Comparison of ENCODE assay signal across 11 mouse cellular contexts in the genomic region with DNA sequence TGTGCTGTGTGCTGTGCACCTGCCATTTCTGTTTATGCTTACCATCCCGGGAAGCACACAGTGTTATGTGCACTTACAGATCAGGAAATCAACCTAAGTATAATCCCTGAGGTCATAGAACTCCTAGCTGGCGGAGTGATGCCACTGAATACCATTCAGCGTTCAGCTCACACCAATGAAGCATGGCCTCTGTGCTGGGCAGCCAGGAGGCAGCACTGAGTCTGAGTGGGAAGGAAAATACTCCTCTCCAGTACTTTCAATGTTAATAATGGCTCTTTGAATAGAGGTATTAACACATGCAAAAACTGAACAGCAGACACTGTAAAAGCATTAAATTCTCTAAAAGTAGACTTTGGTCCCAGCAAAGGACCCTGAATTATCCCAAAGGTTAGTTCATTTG.
DNase-seq lines count a peak whose midpoint lies in the region; ATAC-seq and TF ChIP-seq lines count a peak whose summit lies in the region.
"Had no signal": no experiment of that assay in that cellular context is flagged by ENCODE, and none has a peak within 500 bp of the region (broad histone marks: within the 10 kb centered on the region; RNA-seq: fewer than 3 reads in every experiment).

No protein-coding gene starts in this region.

- H3K27ac ChIP-seq in heart, adult 2 months, result no peak overlapping the region
- no peak overlapping the region for H3K27ac ChIP-seq in heart, embryonic 10.5 days
- H3K27ac ChIP-seq in lung, postnatal 0 days (ENCODE audit: low read length), result no peak overlapping the region
- H3K27ac ChIP-seq in hindbrain, embryonic 16.5 days (ENCODE audit: low read depth, low read length), result no peak overlapping the region
- H3K27ac ChIP-seq: embryonic facial prominence, embryonic 12.5 days; neural tube, embryonic 12.5 days had no signal

- H3K4me3 ChIP-seq in heart, adult 2 months, result no peak overlapping the region
- no peak overlapping the region for H3K4me3 ChIP-seq in heart, embryonic 10.5 days
- H3K4me3 ChIP-seq in lung, postnatal 0 days (ENCODE audit: low read depth, low read length), result no peak overlapping the region
- no peak overlapping the region for H3K4me3 ChIP-seq in hindbrain, embryonic 16.5 days (ENCODE audit: low read length)
- H3K4me3 ChIP-seq: embryonic facial prominence, embryonic 12.5 days; neural tube, embryonic 12.5 days had no signal

- DNase-seq in heart, adult 2 months, result no peak
- DNase-seq in heart, embryonic 10.5 days (ENCODE audit: low spot score), result no peak
- DNase-seq in lung, postnatal 0 days (ENCODE audit: low spot score), result no peak
- DNase-seq in lung, postnatal 14 days, result no peak
- peak; percentile 12 to 43 for DNase-seq in adrenal gland, postnatal 36 days
- peak; percentile 2 for DNase-seq in naive thymus-derived CD4-positive, alpha-beta T cell, adult 2 months (ENCODE audit: low read depth)
- no peak for DNase-seq in ovary, postnatal 10 days (ENCODE audit: low spot score)
- DNase-seq: spleen, adult 18-20 months had no signal

- no peaks in the 10 kb centered on the region for H3K36me3 ChIP-seq in heart, adult 2 months (ENCODE audit: control insufficient read depth, insufficient read depth, low read length)
- H3K36me3 ChIP-seq in heart, embryonic 10.5 days, result no peaks in the 10 kb centered on the region
- H3K36me3 ChIP-seq in lung, postnatal 0 days (ENCODE audit: insufficient read depth, low read length), result no peaks in the 10 kb centered on the region
- no peaks in the 10 kb centered on the region for H3K36me3 ChIP-seq in hindbrain, embryonic 16.5 days (ENCODE audit: control insufficient read depth, insufficient read depth, low read length)
- H3K36me3 ChIP-seq: embryonic facial prominence, embryonic 12.5 days; neural tube, embryonic 12.5 days had no signal

- TF ChIP-seq CTCF in heart, adult 2 months (IDR thresholded peaks at IDR 0.05), result peak; percentile 61
- peak; percentile 65 for TF ChIP-seq CTCF in lung, postnatal 0 days (IDR thresholded peaks at IDR 0.05)

- H3K4me1 ChIP-seq in heart, adult 2 months (ENCODE audit: control insufficient read depth, insufficient read depth, low read length), result no peaks in the 10 kb centered on the region
- H3K4me1 ChIP-seq in heart, embryonic 10.5 days, result peaks cover 7% of the 10 kb centered on the region; the same call in 1 of the 2 replicates
- H3K4me1 ChIP-seq in lung, postnatal 0 days (ENCODE audit: insufficient read depth, low read depth, low read length), result no peaks in the 10 kb centered on the region
- peaks cover 12% of the 10 kb centered on the region for H3K4me1 ChIP-seq in hindbrain, embryonic 16.5 days (ENCODE audit: control insufficient read depth, insufficient read depth, low read depth, low read length)
- H3K4me1 ChIP-seq: embryonic facial prominence, embryonic 12.5 days had no signal

- no peak; the same call in 1 of the 2 replicates for ATAC-seq in lung, postnatal 0 days
- ATAC-seq in hindbrain, embryonic 16.5 days, result no peak

- WGBS in heart, adult 2 months, result 66% methylated on average over 3 of the region's 3 CpGs
- WGBS in heart, embryonic 10.5 days, result 51% methylated on average over 3 of the region's 3 CpGs
- 47% methylated on average over 3 of the region's 3 CpGs for WGBS in lung, postnatal 0 days
- WGBS in hindbrain, embryonic 16.5 days, result 66% methylated on average over 3 of the region's 3 CpGs

- H3K9ac ChIP-seq in heart, adult 2 months (ENCODE audit: low read depth, low read length), result no peak overlapping the region
- no peak overlapping the region for H3K9ac ChIP-seq in lung, postnatal 0 days (replicated peaks; ENCODE audit: low read depth)
- no peak overlapping the region for H3K9ac ChIP-seq in hindbrain, embryonic 16.5 days (ENCODE audit: low read depth, low read length)
- H3K9ac ChIP-seq: embryonic facial prominence, embryonic 12.5 days; neural tube, embryonic 12.5 days had no signal

- no peaks in the 10 kb centered on the region for H3K27me3 ChIP-seq in heart, adult 2 months (ENCODE audit: control insufficient read depth, insufficient read depth, low read length)
- no peaks in the 10 kb centered on the region for H3K27me3 ChIP-seq in heart, embryonic 10.5 days (ENCODE audit: insufficient read depth, poor library complexity, severe bottlenecking)
- H3K27me3 ChIP-seq in lung, postnatal 0 days (replicated peaks; ENCODE audit: insufficient read depth, low read length), result no peaks in the 10 kb centered on the region
- no peaks in the 10 kb centered on the region for H3K27me3 ChIP-seq in hindbrain, embryonic 16.5 days (replicated peaks; ENCODE audit: control insufficient read depth, insufficient read depth, low read length)
- H3K27me3 ChIP-seq: embryonic facial prominence, embryonic 12.5 days; neural tube, embryonic 12.5 days had no signal

- no peaks in the 10 kb centered on the region for H3K9me3 ChIP-seq in heart, embryonic 10.5 days
- H3K9me3 ChIP-seq in lung, postnatal 0 days (ENCODE audit: low read length), result no peaks in the 10 kb centered on the region
- H3K9me3 ChIP-seq in hindbrain, embryonic 16.5 days (ENCODE audit: control insufficient read depth, low read length), result no peaks in the 10 kb centered on the region
- H3K9me3 ChIP-seq: embryonic facial prominence, embryonic 12.5 days; neural tube, embryonic 12.5 days had no signal

- no peak overlapping the region for H3K4me2 ChIP-seq in lung, postnatal 0 days (replicated peaks; ENCODE audit: low read depth, low read length)
- no peak overlapping the region for H3K4me2 ChIP-seq in hindbrain, embryonic 16.5 days (ENCODE audit: low read length)
- H3K4me2 ChIP-seq: embryonic facial prominence, embryonic 12.5 days; neural tube, embryonic 12.5 days had no signal

- TF ChIP-seq POLR2A in heart, adult 2 months (IDR thresholded peaks at IDR 0.05; ENCODE audit: insufficient read depth, low read depth, low read length), result no peak

- H3K79me2 ChIP-seq in heart, adult 2 months (replicated peaks; ENCODE audit: control insufficient read depth, insufficient read depth, low read length), result no peaks in the 10 kb centered on the region

- intact Hi-C loops in heart, adult 2 months (cut with DNase I), result no loop called here

- TF ChIP-seq EP300 in heart, adult 2 months (IDR thresholded peaks at IDR 0.05; ENCODE audit: insufficient read depth, low read depth, low read length), result no peak
- TF ChIP-seq EP300 in lung, postnatal 0 days (IDR thresholded peaks at IDR 0.05), result no peak

Comparison
In these comparisons a context has a peak if more than half of its experiments do, and no peak if none do; other contexts are left out.
1. DNase-seq: peak in adrenal gland, postnatal 36 days (2 of 2) and naive thymus-derived CD4-positive, alpha-beta T cell, adult 2 months (single experiment); none in heart, adult 2 months (0 of 2), heart, embryonic 10.5 days (single experiment), lung, postnatal 0 days (single experiment), lung, postnatal 14 days (single experiment) and ovary, postnatal 10 days (single experiment).